Mouse (Mus musculus) Patski (cell line): ENCODE results near the gene Gphn. TPM values are rescaled to one million over a fixed set of nuclear protein-coding genes. Genes with fewer than 3 reads are reported as not detected.

Experiments
- ATAC-seq: fragments of 100-300 bp; one replicate; pipeline ENCODE4 v1.8.0; 2021
- CTCF ChIA-PET: fragments of 350-600 bp; sonication (Branson Sonifier 250); formaldehyde crosslinking; loops from one replicate; lab custom pipeline; 2022; ENCODE audit warnings: inconsistent platforms; lab: Charles Lee
- POLR2A ChIA-PET: fragments of 350-600 bp; sonication (Branson Sonifier 250); formaldehyde crosslinking; loops from one replicate; lab custom pipeline; 2022; ENCODE audit warnings: antibody characterized with exemption, inconsistent platforms; lab: Charles Lee
- DNase-seq: peaks from one replicate; pipeline ENCODE4 v3.0.0-alpha.2; 2011; ENCODE audit warnings: low read depth, low spot score
- H3K27me3 ChIP-seq: fragments of 371-371 bp; one replicate; pipeline ENCODE4 v1.5.1; 2021
- CTCF ChIP-seq: fragments of 100-300 bp; IDR thresholded peaks from one replicate; pipeline ENCODE4 v1.5.1; 2021
- in situ Hi-C: fragments of 300-500 bp; cut with MboI; formaldehyde crosslinking; loops from 3 replicates; pipeline ENCODE4 v1.11.1; 2018; ENCODE audit warnings: low pct_unique_long_range_greater_than_20kb, mixed read lengths
- polyA plus RNA-seq: library from polyadenylated mRNA; unstranded; gene quantifications from one replicate; pipeline ENCODE4 v1.2.3, GENCODE M21; 2021

Gene Gphn
- polyA plus RNA-seq, 1 experiment from 2014 or later: 20.9 TPM

GRCm38 (mm10) chr12:78226519-78226875 lies 318 bp downstream of the Gphn start:
- H3K27me3 ChIP-seq: no peaks in the 10 kb centered on the region
- POLR2A ChIA-PET: no interaction called here
- no peak for TF ChIP-seq CTCF
- no peak for DNase-seq
- in situ Hi-C loops: no loop called here
- CTCF ChIA-PET: no interaction called here
- ATAC-seq: peak; percentile 72

DNA sequence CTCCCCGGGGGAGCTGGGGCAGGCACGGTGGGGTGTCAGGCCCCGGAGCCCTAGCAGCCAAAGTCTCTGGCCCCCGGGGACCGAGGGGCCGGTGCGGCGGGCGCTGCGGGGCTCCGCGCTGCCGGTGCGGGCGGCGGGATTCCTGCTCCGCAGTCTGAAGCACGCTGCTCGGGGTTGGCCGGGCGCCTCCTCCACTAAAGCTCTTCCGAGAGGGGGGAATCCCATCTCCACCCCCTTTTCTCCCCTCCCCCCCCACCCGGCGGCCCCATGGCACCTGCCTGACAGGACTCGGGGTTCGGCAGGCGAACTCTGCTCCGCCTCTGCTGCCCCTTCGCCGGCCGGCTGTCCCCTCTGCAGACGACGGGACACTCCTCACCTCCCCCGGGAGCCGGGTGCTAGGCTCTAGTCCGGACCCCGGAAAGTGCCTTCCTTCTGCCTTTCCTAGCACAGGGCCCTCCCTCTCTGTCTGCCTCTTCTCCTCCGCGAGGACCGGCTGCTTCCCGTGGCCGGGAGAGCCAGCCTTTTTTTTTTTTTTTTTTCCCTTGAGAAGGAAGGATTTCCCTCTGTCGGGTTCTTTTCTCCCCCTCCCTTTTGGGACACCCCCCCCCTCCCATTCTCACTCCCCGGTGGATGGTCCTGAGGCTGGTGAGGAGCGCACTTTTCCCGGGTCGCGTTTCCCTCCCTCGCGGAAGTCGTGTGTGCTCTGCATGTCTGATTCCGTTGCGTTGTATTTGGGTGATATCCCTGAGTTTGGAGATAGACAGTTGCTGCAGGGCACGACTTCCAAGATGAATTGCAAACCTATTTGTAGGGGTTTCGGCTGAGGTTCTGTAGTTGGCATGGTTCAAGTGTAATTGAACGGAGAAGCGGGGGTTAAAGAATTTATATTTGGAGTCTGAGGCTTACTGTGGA lies 1.1 kb downstream of the Gphn start:
- ATAC-seq: peak; percentile 20
- in situ Hi-C loops: no loop called here

GRCm38 (mm10) chr12:78228139-78228538 lies 2.0 kb downstream of the Gphn start:
- ChIA-PET POLR2A (interaction anchor here (0.6 to 0.7 kb wide), 2 partner anchors 515 to 795 kb away, joined by 3 to 6 read pairs; no protein-coding TSS in a partner anchor), CTCF (no interaction called here)
- TF ChIP-seq CTCF: no peak
- no peaks in the 10 kb centered on the region for H3K27me3 ChIP-seq
- DNase-seq: no peak
- in situ Hi-C loops: no loop called here
- ATAC-seq: no peak

More for the DNA sequence above, 1.1 kb downstream of the Gphn start:
- H3K27me3 ChIP-seq: no peaks in the 10 kb centered on the region
- TF ChIP-seq CTCF: no peak
- CTCF ChIA-PET: no interaction called here
- DNase-seq: no peak
- POLR2A ChIA-PET: no interaction called here

DNA sequence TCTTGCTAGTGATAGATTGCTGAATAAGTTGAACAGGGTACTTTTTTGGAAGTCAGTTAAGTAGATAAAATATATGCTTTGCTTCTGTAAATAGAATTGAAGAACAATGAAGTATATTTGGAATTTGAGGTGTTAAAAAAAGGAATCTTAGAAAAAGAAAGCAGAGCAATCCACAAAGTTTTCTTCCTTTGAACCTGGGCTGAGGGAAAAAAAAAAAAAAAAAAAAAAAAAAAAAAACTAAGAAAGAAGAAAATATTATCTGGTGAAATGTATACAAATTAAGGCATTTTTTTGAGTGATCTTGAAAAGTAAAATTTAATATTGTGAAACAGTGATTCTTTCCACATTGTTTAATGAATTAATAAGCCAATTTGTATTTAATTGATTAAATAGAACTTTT lies 6.4 kb downstream of the Gphn start:
- in situ Hi-C loops: no loop called here
- ATAC-seq (no peak), DNase-seq (no peak)
- POLR2A ChIA-PET: no interaction called here
- TF ChIP-seq CTCF: no peak
- CTCF ChIA-PET: no interaction called here
- H3K27me3 ChIP-seq: no peaks in the 10 kb centered on the region

DNA sequence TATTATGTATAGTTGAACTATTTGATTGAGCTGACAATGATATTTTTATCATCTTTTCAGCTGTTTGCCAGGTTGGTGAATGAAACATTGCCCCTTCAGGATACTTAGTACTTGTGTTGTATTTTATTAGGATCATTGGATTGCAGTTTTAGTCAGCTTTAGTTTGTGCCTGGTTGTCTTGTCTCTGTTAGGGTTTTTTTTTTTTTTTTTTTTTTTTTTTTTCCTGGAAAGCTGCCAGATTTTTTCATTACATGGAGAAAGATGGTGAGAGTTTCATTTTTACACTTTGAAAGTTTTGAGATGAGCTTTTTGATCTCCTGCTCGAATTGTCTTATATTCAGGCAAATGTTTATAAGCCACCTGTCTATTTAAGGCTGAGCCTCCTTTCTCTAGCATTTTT lies 22.2 kb downstream of the Gphn start:
- TF ChIP-seq CTCF: no peak
- in situ Hi-C loops: no loop called here
- POLR2A ChIA-PET: no interaction called here
- CTCF ChIA-PET: no interaction called here
- no peaks in the 10 kb centered on the region for H3K27me3 ChIP-seq
- ATAC-seq (no peak), DNase-seq (no peak)

DNA sequence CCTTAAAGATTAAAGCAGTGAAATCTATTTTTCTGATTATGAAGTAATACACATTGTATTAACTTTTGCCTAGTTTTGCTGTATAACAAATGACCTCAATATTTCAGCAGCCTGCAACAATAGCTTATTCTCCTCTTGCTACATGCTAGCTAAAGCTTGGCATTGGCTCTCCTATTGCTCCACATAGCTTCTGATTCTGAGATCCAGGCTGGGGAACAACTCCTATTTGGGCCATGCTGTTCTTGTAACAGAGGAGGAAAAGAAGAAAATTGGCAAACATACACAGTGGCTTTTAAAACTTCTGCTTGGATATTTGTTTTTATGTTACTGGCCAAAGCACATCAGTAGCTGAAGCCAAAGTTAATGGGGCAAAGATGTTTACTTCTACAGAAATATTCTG lies 23.0 kb downstream of the Gphn start:
- ATAC-seq (no peak), DNase-seq (no peak)
- in situ Hi-C loops: no loop called here
- ChIA-PET CTCF (no interaction called here), POLR2A (no interaction called here)
- no peaks in the 10 kb centered on the region for H3K27me3 ChIP-seq
- no peak for TF ChIP-seq CTCF

DNA sequence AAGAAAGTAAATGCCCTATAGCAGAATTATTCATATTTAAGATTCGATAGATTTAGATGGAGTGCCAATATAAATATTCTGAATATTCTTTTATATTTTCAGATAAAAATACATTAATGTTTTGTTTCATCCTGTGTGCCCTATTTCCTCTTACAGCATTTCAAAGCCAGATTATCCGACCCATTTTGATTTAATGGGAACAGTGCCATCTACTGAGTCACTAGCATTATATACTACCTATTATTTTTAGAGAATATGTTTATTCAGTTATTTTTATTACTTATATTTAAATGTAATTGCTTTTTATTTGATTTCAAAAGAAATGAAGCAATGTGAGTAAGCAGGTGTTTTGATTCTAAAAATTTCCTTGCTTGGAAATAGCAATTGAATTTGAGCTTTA lies 51.2 kb downstream of the Gphn start:
- in situ Hi-C loops: no loop called here
- no peaks in the 10 kb centered on the region for H3K27me3 ChIP-seq
- ChIA-PET POLR2A (no interaction called here), CTCF (interaction anchor here (1.0 kb wide), 1 partner anchor 71 kb away, joined by 3 read pairs; no protein-coding TSS in a partner anchor)
- TF ChIP-seq CTCF: no peak
- DNase-seq: no peak
- ATAC-seq: no peak

GRCm38 (mm10) chr12:78290384-78290783 lies 64.2 kb downstream of the Gphn start:
- no peak for TF ChIP-seq CTCF
- ChIA-PET POLR2A (interaction anchor here (0.7 kb wide), 1 partner anchor 817 kb away, joined by 3 read pairs; no protein-coding TSS in a partner anchor), CTCF (no interaction called here)
- H3K27me3 ChIP-seq: no peaks in the 10 kb centered on the region
- ATAC-seq (no peak), DNase-seq (no peak)
- in situ Hi-C loops: no loop called here

DNA sequence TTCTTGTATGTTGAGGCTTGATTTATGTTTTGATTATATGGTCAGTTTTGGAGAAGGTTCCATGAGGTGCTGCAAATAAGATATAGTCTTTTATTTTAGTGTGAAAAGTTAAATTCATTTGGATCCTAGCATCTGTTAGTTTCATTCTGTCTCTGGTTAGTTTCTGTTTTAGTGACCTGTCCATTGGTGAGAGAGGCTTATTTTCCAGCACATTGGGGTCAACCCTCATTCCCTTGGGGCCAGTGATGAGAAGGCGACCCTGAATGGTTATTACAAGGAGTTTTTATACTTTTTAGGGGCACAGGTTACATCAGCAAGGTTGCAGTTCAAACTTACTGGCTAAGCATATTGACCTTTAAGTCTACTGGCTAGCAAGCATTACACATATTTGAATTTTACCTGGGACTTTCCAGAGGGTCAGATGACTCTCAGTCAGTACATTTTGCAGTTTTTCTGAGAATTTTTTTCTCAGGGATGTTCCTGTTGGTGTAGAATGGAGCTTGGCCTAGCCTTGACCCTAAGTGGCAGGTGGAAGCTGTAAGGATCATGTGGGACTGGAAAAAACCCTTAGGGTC lies 72.7 kb downstream of the Gphn start:
- CTCF ChIA-PET: no interaction called here
- no peak for TF ChIP-seq CTCF
- no peaks in the 10 kb centered on the region for H3K27me3 ChIP-seq
- ATAC-seq (no peak), DNase-seq (no peak)
- in situ Hi-C loops: no loop called here
- POLR2A ChIA-PET: no interaction called here

DNA sequence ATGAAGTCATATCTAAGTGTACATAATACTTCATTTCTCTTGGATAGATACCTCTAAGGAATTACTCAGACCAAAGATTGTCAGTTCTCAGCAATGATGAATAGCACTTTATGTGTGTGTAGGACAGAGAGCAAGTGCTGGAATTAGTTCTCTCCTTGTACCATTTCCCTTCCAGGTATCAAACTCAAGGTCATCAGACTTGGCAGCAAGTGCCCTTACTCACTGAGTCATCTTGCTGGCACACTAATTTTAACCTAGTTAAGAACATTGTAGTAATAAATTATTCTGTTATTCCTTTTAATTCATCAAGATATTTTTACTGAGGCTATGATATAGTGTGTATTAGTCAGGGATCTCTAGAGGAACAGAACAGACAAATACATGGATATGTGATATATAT lies 88.9 kb downstream of the Gphn start:
- ATAC-seq: no peak
- in situ Hi-C loops: no loop called here
- DNase-seq: no peak
- POLR2A ChIA-PET: no interaction called here
- TF ChIP-seq CTCF: no peak
- CTCF ChIA-PET: no interaction called here
- H3K27me3 ChIP-seq: no peaks in the 10 kb centered on the region

GRCm38 (mm10) chr12:78327946-78328345 lies 101.8 kb downstream of the Gphn start:
- ChIA-PET CTCF (no interaction called here), POLR2A (no interaction called here)
- ATAC-seq: no peak
- no peak for DNase-seq
- in situ Hi-C loops: no loop called here
- TF ChIP-seq CTCF: no peak
- no peaks in the 10 kb centered on the region for H3K27me3 ChIP-seq
